Mouse (Mus musculus) CD4-positive, CD25-positive, alpha-beta regulatory T cell, adult 4 months (primary cell): Measurements from ENCODE around the gene Slc4a4. TPM values are rescaled to one million over a fixed set of nuclear protein-coding genes. Genes with fewer than 3 reads are reported as not detected.

Experiments used
- ATAC-seq: one replicate; pipeline ENCODE4 v1.8.0; 2017
- polyA plus RNA-seq, 2 experiments: library from polyadenylated mRNA; unstranded; fragments of 100-300 nt; shearing (Covaris generic); gene quantifications; one replicate each; pipeline ENCODE4 v1.2.1; 2017

Gene Slc4a4
- polyA plus RNA-seq, 2 experiments from 2014 or later: not detected

GRCm38 (mm10) chr5:89198501-89198900 lies 311.9 kb downstream of the Slc4a4 start:
- no peak for ATAC-seq

GRCm38 (mm10) chr5:89209973-89210703 lies 323.5 kb downstream of the Slc4a4 start:
- no peak for ATAC-seq

GRCm38 (mm10) chr5:89211057-89211456 lies 324.4 kb downstream of the Slc4a4 start:
- ATAC-seq: no peak

GRCm38 (mm10) chr5:89218222-89218621 lies 331.6 kb downstream of the Slc4a4 start:
- ATAC-seq: no peak

GRCm38 (mm10) chr5:89218709-89219108 lies 332.1 kb downstream of the Slc4a4 start:
- ATAC-seq: no peak

- no peak for ATAC-seq
Observed at GRCm38 (mm10) chr5:89221658-89222057, 335.0 kb downstream of the Slc4a4 start.

- no peak for ATAC-seq
Observed at GRCm38 (mm10) chr5:89223061-89223740, 336.6 kb downstream of the Slc4a4 start.

GRCm38 (mm10) chr5:89223744-89224368 lies 337.2 kb downstream of the Slc4a4 start:
- ATAC-seq: no peak

GRCm38 (mm10) chr5:89227948-89228347 lies 341.3 kb downstream of the Slc4a4 start:
- ATAC-seq: no peak

- no peak for ATAC-seq
Observed at GRCm38 (mm10) chr5:89229606-89230005, 343.0 kb downstream of the Slc4a4 start.

GRCm38 (mm10) chr5:89232313-89232712 lies 345.7 kb downstream of the Slc4a4 start:
- ATAC-seq: no peak

- ATAC-seq: no peak
Observed at GRCm38 (mm10) chr5:89251806-89252205, 365.2 kb downstream of the Slc4a4 start.

- no peak for ATAC-seq
Observed at GRCm38 (mm10) chr5:89259804-89260492, 373.3 kb downstream of the Slc4a4 start.

- ATAC-seq: no peak
Observed at GRCm38 (mm10) chr5:89277049-89277448, 390.4 kb downstream of the Slc4a4 start.

- no peak for ATAC-seq
Observed at GRCm38 (mm10) chr5:89277616-89278015, 391.0 kb downstream of the Slc4a4 start.

- no peak for ATAC-seq
Observed at GRCm38 (mm10) chr5:89278309-89278708, 391.7 kb downstream of the Slc4a4 start.

- ATAC-seq: no peak
Observed at GRCm38 (mm10) chr5:89280312-89280863, 393.8 kb downstream of the Slc4a4 start.

Other genes with a start within 250 kb of the Slc4a4 start
- gene Grsf1, start 210.6 kb upstream of the Slc4a4 start, polyA plus RNA-seq: 10 to 100 TPM in 1 of 2 experiments, 1 to 10 TPM in 1; 6.4 to 10.0 TPM
- 10 to 100 TPM; 10.2 to 10.7 TPM for gene Mob1b, start 166.0 kb upstream of the Slc4a4 start, polyA plus RNA-seq
- 10 to 100 TPM; 43.9 to 52.1 TPM for gene Dck, start 121.8 kb upstream of the Slc4a4 start, polyA plus RNA-seq